Mouse (Mus musculus) liver, embryonic 15.5 days (tissue): Measurements from ENCODE around the gene Runx3. TPM values are rescaled to one million over a fixed set of nuclear protein-coding genes. Genes with fewer than 3 reads are reported as not detected.

Experiments
- ATAC-seq: fragments of 200-750 bp; cut with Nextera tagmentation; 2 replicates; pipeline ENCODE4 v1.8.0; 2017; ENCODE audit warnings: moderate number of reproducible peaks, mild to moderate bottlenecking, moderate library complexity; ENCODE audit not compliant: insufficient read depth
- H3K27ac ChIP-seq: fragments of 300-500 bp; sonication (generic); replicated peaks from 2 replicates; pipeline ENCODE4 v1.5.1; 2015; ENCODE audit warnings: mild to moderate bottlenecking, inconsistent platforms
- H3K27me3 ChIP-seq: fragments of 300-500 bp; sonication (generic); 2 replicates; pipeline ENCODE4 v1.6.1; 2015; ENCODE audit warnings: mild to moderate bottlenecking, inconsistent platforms
- H3K36me3 ChIP-seq: fragments of 300-500 bp; sonication (generic); replicated peaks from 2 replicates; pipeline ENCODE4 v1.6.1; 2015; ENCODE audit warnings: moderate library complexity, mild to moderate bottlenecking, inconsistent platforms
- H3K4me1 ChIP-seq: fragments of 300-500 bp; sonication (generic); replicated peaks from 2 replicates; pipeline ENCODE4 v1.6.1; 2015; ENCODE audit warnings: inconsistent platforms
- H3K4me2 ChIP-seq: fragments of 300-500 bp; sonication (generic); 2 replicates; pipeline ENCODE4 v1.6.1; 2015; ENCODE audit warnings: moderate library complexity, mild to moderate bottlenecking, inconsistent platforms
- H3K4me3 ChIP-seq: fragments of 300-500 bp; sonication (generic); replicated peaks from 2 replicates; pipeline ENCODE4 v1.5.1; 2015; ENCODE audit warnings: mild to moderate bottlenecking, inconsistent platforms
- H3K9ac ChIP-seq: fragments of 300-500 bp; sonication (generic); 2 replicates; pipeline ENCODE4 v1.6.1; 2015; ENCODE audit warnings: moderate library complexity, mild to moderate bottlenecking, inconsistent platforms
- H3K9me3 ChIP-seq: fragments of 300-500 bp; sonication (generic); replicated peaks from 2 replicates; pipeline ENCODE4 v1.6.1; 2016; ENCODE audit warnings: inconsistent platforms
- WGBS: fragments of 180-500 bp; shearing (Covaris S2); methylation state at CpG from one replicate; pipeline ENCODE4 v1.1.7; 2015; ENCODE audit warnings: mixed read lengths; ENCODE audit not compliant: insufficient replicate concordance; 5-methylcytosine and 5-hydroxymethylcytosine counted together
- polyA plus RNA-seq: library from polyadenylated mRNA; unstranded; fragments of >200 nt; fragmentation: Nextera tagmentation; extraction: Ambion mirVana; gene quantifications from 2 replicates; pipeline ENCODE4 v1.2.1, GENCODE M21; 2015

The Runx3 gene
- polyA plus RNA-seq, 1 experiment from 2014 or later: 0.75 TPM

DNA sequence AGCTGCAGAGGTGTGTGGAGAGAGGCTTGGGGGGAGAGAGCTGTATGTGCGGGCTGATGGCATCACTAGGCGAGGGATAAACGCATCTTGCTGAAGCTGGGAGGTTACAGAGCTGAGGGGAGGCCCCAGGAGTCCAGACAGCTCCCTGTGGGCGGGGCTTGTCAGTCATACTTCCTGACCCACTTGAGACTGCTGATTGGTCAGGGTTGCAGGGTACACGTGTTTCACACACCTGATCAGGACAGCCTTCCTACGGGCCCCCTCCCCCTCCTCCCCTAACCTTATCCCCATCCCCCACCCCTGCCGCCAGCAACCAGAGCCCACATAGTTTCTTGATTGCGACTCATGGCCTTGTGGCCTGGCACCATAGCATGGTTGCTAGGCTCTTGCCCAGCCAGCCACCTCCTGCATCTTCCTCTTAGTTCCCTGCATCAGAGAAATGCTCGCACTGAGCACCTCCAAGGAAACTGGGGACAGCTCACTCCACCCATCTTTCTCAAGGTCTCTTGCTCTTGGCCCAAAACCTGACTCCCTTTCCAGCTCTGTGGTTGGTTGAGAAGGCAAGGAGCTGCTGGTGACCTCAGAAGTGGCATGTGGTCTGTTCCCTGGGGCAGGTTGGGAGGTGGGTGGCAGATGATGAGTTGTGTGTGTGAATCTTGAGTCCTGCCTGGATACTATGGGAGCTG lies 38.4 kb downstream of the Runx3 start:
- Histone ChIP-seq H3K4me2 (no peak overlapping the region), H3K27me3 (peaks cover 61% of the 10 kb centered on the region), H3K9ac (no peak overlapping the region), H3K36me3 (no peaks in the 10 kb centered on the region), H3K4me3 (no peak overlapping the region), H3K9me3 (no peaks in the 10 kb centered on the region), H3K4me1 (peaks cover 18% of the 10 kb centered on the region), H3K27ac (no peak overlapping the region)
- no peak for ATAC-seq
- 35% methylated on average over 9 of the region's 9 CpGs for WGBS

DNA sequence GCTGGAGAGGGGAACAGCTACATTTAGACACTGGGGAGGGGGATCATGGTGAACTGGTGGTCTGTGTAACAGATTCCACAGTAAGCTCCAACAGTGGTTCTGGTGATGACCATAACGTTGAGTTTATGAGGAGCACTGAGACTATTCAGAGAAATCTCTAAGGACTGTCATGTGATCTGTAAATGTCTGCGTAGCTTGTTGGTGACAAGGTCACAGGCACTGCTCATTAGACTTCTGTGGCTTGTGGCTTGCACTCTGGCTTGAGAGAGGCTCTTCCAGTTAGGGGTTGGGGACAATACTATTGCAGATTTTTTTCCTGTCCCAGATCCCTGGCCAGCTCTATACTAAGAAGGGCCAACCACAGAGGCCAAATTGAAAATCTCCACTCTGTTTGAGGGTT lies 39.2 kb downstream of the Runx3 start:
- no peak overlapping the region for H3K4me2 ChIP-seq
- H3K36me3 ChIP-seq: no peaks in the 10 kb centered on the region
- H3K9ac ChIP-seq: no peak overlapping the region
- no peak overlapping the region for H3K4me3 ChIP-seq
- ATAC-seq: no peak
- no peak overlapping the region for H3K27ac ChIP-seq
- peaks cover 15% of the 10 kb centered on the region for H3K4me1 ChIP-seq
- H3K27me3 ChIP-seq: peaks cover 53% of the 10 kb centered on the region
- 52% methylated on average over 2 of the region's 2 CpGs for WGBS
- no peaks in the 10 kb centered on the region for H3K9me3 ChIP-seq

GRCm38 (mm10) chr4:135160168-135160567 lies 39.7 kb downstream of the Runx3 start:
- ATAC-seq: no peak
- H3K36me3 ChIP-seq: no peaks in the 10 kb centered on the region
- H3K27me3 ChIP-seq: peaks cover 49% of the 10 kb centered on the region
- no peak overlapping the region for H3K4me2 ChIP-seq
- H3K4me3 ChIP-seq: no peak overlapping the region
- peaks cover 14% of the 10 kb centered on the region for H3K4me1 ChIP-seq
- no peak overlapping the region for H3K27ac ChIP-seq
- WGBS: 50% methylated on average over 3 of the region's 3 CpGs
- H3K9ac ChIP-seq: no peak overlapping the region
- H3K9me3 ChIP-seq: no peaks in the 10 kb centered on the region

- H3K27me3 ChIP-seq: peaks cover 47% of the 10 kb centered on the region
- H3K4me1 ChIP-seq: peaks cover 19% of the 10 kb centered on the region
- H3K4me3 ChIP-seq: no peak overlapping the region
- WGBS: 63% methylated on average over 11 of the region's 11 CpGs
- H3K9ac ChIP-seq: no peak overlapping the region
- H3K4me2 ChIP-seq: no peak overlapping the region
- H3K27ac ChIP-seq: no peak overlapping the region
- H3K36me3 ChIP-seq: no peaks in the 10 kb centered on the region
- no peaks in the 10 kb centered on the region for H3K9me3 ChIP-seq
- ATAC-seq: no peak
Measured at GRCm38 (mm10) chr4:135161441-135161840, 41.0 kb downstream of the Runx3 start.

GRCm38 (mm10) chr4:135165761-135166160 lies 45.3 kb downstream of the Runx3 start:
- peaks cover 33% of the 10 kb centered on the region for H3K4me1 ChIP-seq
- H3K9me3 ChIP-seq: no peaks in the 10 kb centered on the region
- H3K36me3 ChIP-seq: no peaks in the 10 kb centered on the region
- ATAC-seq: no peak
- no peak overlapping the region for H3K4me3 ChIP-seq
- peaks cover 37% of the 10 kb centered on the region for H3K27me3 ChIP-seq
- no peak overlapping the region for H3K4me2 ChIP-seq
- no peak overlapping the region for H3K9ac ChIP-seq
- no peak overlapping the region for H3K27ac ChIP-seq
- 53% methylated on average over 6 of the region's 6 CpGs for WGBS

DNA sequence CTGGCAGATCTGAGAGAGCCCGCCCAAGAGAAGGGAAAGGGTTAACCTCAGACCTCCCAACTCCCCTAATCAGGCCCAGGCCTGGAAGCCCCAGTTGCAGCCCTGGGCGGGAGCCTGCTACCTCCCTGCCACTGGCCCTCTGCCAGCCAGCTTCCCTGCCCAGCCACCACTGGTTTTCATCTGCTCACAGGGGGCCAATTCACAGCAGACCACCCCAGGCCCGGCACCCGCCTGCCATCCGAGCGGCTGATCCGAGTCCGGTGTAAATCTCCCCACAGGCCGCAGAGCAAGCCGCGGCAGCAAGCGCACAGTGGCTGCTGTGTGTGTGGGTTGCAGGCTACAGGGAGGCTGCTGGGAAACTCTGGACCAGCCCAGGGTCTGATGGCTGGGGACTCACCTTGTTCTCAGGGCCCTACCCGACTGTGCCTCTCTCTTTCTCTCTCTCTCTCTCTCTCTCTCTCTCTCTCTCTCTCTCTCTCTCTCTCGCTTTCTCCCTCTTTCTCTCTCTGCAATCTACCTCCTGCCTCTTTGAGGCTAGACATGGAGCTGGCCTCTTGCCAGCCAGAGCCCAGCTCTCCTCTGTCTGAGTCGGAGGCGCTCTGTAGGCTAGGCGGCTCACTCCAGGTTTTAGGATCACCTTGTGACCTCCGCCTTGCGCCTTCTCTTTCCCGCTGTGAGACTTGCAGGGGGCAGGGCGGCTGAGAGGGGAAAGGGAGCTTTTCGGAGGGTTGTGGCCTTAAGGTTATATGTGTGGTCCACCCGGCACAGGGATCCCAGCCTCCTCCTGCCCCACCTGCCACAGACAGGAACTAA lies 46.2 kb downstream of the Runx3 start:
- no peak overlapping the region for H3K9ac ChIP-seq
- no peak overlapping the region for H3K4me3 ChIP-seq
- H3K27ac ChIP-seq: no peak overlapping the region
- peak overlapping the region; percentile 18; the same call in 1 of the 2 replicates for H3K4me2 ChIP-seq
- no peaks in the 10 kb centered on the region for H3K36me3 ChIP-seq
- ATAC-seq: no peak
- WGBS: 38% methylated on average over 22 of the region's 23 CpGs
- H3K27me3 ChIP-seq: peaks cover 37% of the 10 kb centered on the region
- peaks cover 42% of the 10 kb centered on the region for H3K4me1 ChIP-seq
- H3K9me3 ChIP-seq: no peaks in the 10 kb centered on the region

DNA sequence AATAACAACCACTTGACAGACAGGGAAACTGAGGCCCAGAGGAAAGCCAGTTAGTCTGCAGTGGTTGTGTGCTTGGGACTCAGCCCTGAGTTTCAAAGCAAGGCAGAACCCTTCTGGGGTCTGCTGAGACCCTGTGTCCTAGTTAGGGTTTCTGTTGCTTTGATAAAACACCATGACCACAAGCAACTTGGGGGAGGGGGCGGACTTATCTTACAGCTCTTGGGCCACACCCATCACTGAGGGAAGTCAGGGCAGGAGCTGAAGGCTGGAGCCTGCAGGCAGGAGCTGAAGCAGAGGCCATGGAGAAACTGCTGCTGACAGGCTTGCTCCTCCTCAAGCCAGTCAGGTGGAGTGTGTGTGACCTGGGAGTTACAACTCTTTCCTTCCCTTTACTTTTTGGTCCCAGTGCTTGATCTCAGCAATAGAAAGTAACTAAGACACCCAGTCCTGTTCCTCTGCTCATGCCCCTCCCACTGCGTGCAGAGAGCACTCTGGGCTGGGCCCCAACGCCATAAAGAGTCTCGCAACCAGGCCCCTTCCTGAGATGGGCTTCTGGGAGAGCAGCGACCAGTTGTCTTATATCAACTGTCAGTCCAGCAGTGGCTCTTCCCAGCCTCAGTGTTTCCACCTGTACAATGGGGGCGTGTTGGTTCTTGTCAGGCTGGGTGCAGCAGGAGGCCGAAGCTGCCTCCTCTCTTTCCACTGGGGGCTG lies 47.5 kb downstream of the Runx3 start:
- ATAC-seq: peak; percentile 36; the same call in 1 of the 2 replicates
- Histone ChIP-seq H3K4me3 (no peak overlapping the region), H3K4me2 (peak overlapping the region; percentile 15), H3K36me3 (no peaks in the 10 kb centered on the region), H3K4me1 (peaks cover 47% of the 10 kb centered on the region), H3K9me3 (no peaks in the 10 kb centered on the region), H3K27me3 (peaks cover 37% of the 10 kb centered on the region), H3K9ac (no peak overlapping the region), H3K27ac (0 out of 2 replicates have a peak overlapping the region, but pooled peaks have one; percentile 14)
- WGBS: 22% methylated on average over 7 of the region's 7 CpGs

GRCm38 (mm10) chr4:135169096-135169495 lies 48.6 kb downstream of the Runx3 start:
- 79% methylated on average over 10 of the region's 10 CpGs for WGBS
- Histone ChIP-seq H3K27ac (no peak overlapping the region), H3K9me3 (no peaks in the 10 kb centered on the region), H3K4me3 (no peak overlapping the region), H3K9ac (no peak overlapping the region), H3K4me2 (no peak overlapping the region), H3K27me3 (peaks cover 44% of the 10 kb centered on the region), H3K4me1 (peaks cover 47% of the 10 kb centered on the region), H3K36me3 (no peaks in the 10 kb centered on the region)
- ATAC-seq: no peak

DNA sequence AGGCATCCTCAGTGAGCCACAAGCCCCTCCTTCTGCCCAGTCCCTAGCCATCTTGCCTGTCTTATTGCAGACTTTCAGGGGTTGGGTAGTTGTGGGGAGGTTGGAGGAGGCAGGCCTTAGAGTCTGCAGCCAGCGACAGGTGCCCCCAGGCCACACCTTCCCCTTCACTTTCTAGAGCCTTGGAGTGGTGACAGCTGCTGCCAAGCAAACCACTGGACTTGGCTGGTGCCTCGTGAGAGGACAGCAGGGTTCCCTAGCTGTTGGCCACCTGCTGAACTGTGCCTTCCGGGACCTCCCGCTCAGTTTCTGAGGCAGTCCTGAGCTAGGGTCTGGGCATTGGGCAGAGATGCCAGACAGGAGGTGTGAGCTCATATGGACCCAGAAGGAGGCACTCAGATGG lies 49.0 kb downstream of the Runx3 start:
- H3K27me3 ChIP-seq: peaks cover 46% of the 10 kb centered on the region
- ATAC-seq: no peak
- 75% methylated on average over 4 of the region's 4 CpGs for WGBS

GRCm38 (mm10) chr4:135171304-135171875 lies 50.9 kb downstream of the Runx3 start:
- Histone ChIP-seq H3K4me3 (no peak overlapping the region), H3K4me1 (peaks cover 47% of the 10 kb centered on the region), H3K27me3 (peaks cover 44% of the 10 kb centered on the region), H3K27ac (no peak overlapping the region), H3K9ac (no peak overlapping the region), H3K36me3 (no peaks in the 10 kb centered on the region), H3K4me2 (no peak overlapping the region), H3K9me3 (no peaks in the 10 kb centered on the region)
- peak; percentile 77 for ATAC-seq
- 53% methylated on average over 12 of the region's 12 CpGs for whole genome bisulfite sequencing

More for the DNA sequence above, 49.0 kb downstream of the Runx3 start:
- Histone ChIP-seq H3K36me3 (no peaks in the 10 kb centered on the region), H3K4me2 (no peak overlapping the region), H3K27ac (no peak overlapping the region), H3K9ac (no peak overlapping the region), H3K9me3 (no peaks in the 10 kb centered on the region), H3K4me3 (no peak overlapping the region), H3K4me1 (peaks cover 47% of the 10 kb centered on the region)
